Mouse (Mus musculus) layer of hippocampus, adult 11-12 months (tissue): ENCODE results near the gene Olfr1031.
"Not testable (repeated sequence)": the region's sequence is repeated elsewhere in the genome, so short reads cannot be mapped to it uniquely, and the experiment has no call there.

Experiments
- DNase-seq: peaks from one replicate; pipeline ENCODE4 v3.0.0; 2022; ENCODE audit warnings: low spot score

Olfr1031 gene

GRCm38 (mm10) chr2:85990004-85990403 lies at the start of gene Olfr1031:
Gene Olfr1031 (plus strand): TSS chr2:85990304.
- no peak for DNase-seq

GRCm38 (mm10) chr2:85950137-85950536 lies 40.0 kb upstream of the Olfr1031 start, which contains the start of gene Olfr1028:
Gene Olfr1028 (plus strand): TSS chr2:85950437.
- no peak for DNase-seq

- DNase-seq, result no peak
Observed at GRCm38 (mm10) chr2:85973595-85973994, 16.5 kb upstream of the Olfr1031 start, which contains the start of gene Olfr1029. Gene Olfr1029 (plus strand): TSS chr2:85973895.

GRCm38 (mm10) chr2:85978976-85979375 lies 11.1 kb upstream of the Olfr1031 start, which contains the start of gene Olfr1030:
Gene Olfr1030 (plus strand): TSS chr2:85979276.
- DNase-seq, result no peak

GRCm38 (mm10) chr2:86005240-86005639 lies 15.1 kb downstream of the Olfr1031 start, which contains the start of gene Olfr1032:
Gene Olfr1032 (plus strand): TSS chr2:86005540.
- no peak for DNase-seq

GRCm38 (mm10) chr2:86020406-86020805 lies 30.3 kb downstream of the Olfr1031 start, which contains the start of gene Olfr1033:
Gene Olfr1033 (plus strand): TSS chr2:86020633.
- DNase-seq, result not testable (repeated sequence)

- not testable (repeated sequence) for DNase-seq
Observed at GRCm38 (mm10) chr2:86021518-86021917, 31.4 kb downstream of the Olfr1031 start.
